Mouse (Mus musculus): Measurements from ENCODE around the gene Cib1. TPM values are rescaled to one million over a fixed set of nuclear protein-coding genes. Genes with fewer than 3 reads are reported as not detected.

Cib1 gene
- polyA plus RNA-seq (2015; fragmentation: Nextera tagmentation; extraction: Ambion mirVana): 24.3 and 26.0 TPM in 2 replicates

DNA sequence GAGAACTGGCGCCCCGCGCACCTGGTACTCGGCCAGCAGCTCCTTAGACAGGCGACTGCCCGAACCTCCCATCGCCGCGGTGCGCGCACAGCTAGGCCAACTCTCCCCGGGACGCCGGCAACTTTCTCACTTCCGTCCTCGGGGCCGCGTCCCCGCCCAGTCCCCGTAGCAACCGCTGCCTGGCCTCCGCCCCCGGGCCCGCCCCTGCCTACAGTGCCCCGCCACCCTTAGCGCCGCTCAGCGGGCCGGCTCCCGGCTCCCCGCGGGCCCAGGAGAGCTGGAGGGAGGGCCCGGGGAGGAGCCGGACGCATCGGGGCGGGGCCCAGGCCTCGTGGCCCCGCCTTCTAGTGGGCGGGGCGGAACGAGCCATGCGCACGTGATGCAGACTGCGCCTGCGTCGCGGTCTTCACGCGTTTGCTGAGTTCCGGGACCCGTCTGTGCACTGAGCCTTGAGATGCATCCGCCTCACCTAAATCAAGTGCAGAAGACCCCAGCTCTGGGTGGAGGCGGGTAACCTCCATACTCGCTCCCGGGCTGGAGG, at the start of gene Cib1, which contains the start of gene Gdpgp1:
TSS of gene Cib1 (minus strand) at position 325 of the 541 bp plus-strand sequence.
TSS of gene Gdpgp1 (plus strand) at position 377 of the 541 bp plus-strand sequence.
- under 1% methylated on average over 40 of the region's 56 CpGs for WGBS
- Histone ChIP-seq H3K9ac (ENCODE audit: low read depth, low read length) (peak within 1 kb of the TSS; percentile 66), H3K27ac (ENCODE audit: low read length) (peak within 1 kb of the TSS; percentile 67), H3K36me3 (ENCODE audit: control insufficient read depth, insufficient read depth, low read length) (no peaks in the 10 kb centered on the region), H3K4me3 (ENCODE audit: low read depth, low read length) (peak within 1 kb of the TSS; percentile 69), H3K9me3 (replicated peaks; ENCODE audit: control insufficient read depth, low read length, poor library complexity, severe bottlenecking) (no peaks in the 10 kb centered on the region), H3K4me1 (ENCODE audit: control insufficient read depth, insufficient read depth, low read length) (peaks cover 22% of the 10 kb centered on the region), H3K27me3 (ENCODE audit: control insufficient read depth, insufficient read depth, low read depth, low read length) (peaks cover 7% of the 10 kb centered on the region), H3K4me2 (ENCODE audit: low read length) (peak within 1 kb of the TSS; percentile 83)
- ATAC-seq: peak; percentile 93

DNA sequence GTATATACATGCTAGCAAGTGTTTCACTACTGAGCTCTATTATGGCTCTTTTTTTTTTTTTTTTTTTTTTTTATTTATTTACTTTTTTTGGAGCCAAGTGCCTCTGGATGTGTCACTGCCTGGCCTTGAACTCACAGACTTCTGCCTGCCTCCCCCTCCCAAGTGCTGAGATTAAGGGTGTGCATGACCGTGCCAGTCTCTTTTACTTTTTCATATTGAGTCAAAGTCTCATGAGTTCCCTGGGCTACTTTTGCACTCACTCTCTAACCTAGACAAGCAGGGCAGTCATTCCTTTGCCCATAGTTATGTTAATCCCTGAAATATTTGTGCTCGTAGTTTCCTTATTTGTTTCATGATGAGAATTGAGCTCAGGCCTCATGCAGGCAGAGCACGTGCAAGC, 49.0 kb upstream of the Cib1 start:
- ATAC-seq: no peak
- WGBS: 79% methylated on average over 3 of the region's 3 CpGs
- Histone ChIP-seq H3K4me2 (ENCODE audit: low read length) (no peak overlapping the region), H3K27ac (ENCODE audit: low read length) (no peak overlapping the region), H3K9ac (ENCODE audit: low read depth, low read length) (no peak overlapping the region), H3K4me3 (ENCODE audit: low read depth, low read length) (no peak overlapping the region), H3K36me3 (ENCODE audit: control insufficient read depth, insufficient read depth, low read length) (peaks cover 51% of the 10 kb centered on the region), H3K9me3 (replicated peaks; ENCODE audit: control insufficient read depth, low read length, poor library complexity, severe bottlenecking) (no peaks in the 10 kb centered on the region), H3K4me1 (ENCODE audit: control insufficient read depth, insufficient read depth, low read length) (no peaks in the 10 kb centered on the region), H3K27me3 (ENCODE audit: control insufficient read depth, insufficient read depth, low read depth, low read length) (no peaks in the 10 kb centered on the region)

DNA sequence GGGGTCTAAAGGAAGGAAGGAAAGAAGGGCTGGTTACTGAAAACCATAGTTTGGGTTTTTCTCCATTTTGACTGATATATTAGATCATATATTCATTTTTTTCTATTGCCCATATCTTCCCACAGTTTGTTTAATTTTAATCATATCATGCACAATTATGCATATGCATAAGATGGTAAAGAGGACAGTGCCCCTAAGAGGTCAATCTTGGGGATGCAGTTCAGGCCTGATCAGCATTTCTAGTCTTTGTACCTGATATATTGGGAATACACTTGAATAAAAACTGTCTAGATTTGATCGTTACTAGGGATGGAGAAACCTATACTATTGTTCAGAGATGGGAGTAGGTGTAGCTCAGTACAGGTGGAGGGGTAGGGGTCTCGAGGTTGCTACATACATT, 48.4 kb upstream of the Cib1 start:
- H3K4me2 ChIP-seq (ENCODE audit: low read length): no peak overlapping the region
- no peak for ATAC-seq
- no peaks in the 10 kb centered on the region for H3K4me1 ChIP-seq (ENCODE audit: control insufficient read depth, insufficient read depth, low read length)
- H3K27ac ChIP-seq (ENCODE audit: low read length): no peak overlapping the region
- H3K27me3 ChIP-seq (ENCODE audit: control insufficient read depth, insufficient read depth, low read depth, low read length): no peaks in the 10 kb centered on the region
- 94% methylated on average over 2 of the region's 2 CpGs for WGBS
- no peak overlapping the region for H3K4me3 ChIP-seq (ENCODE audit: low read depth, low read length)
- no peaks in the 10 kb centered on the region for H3K9me3 ChIP-seq (replicated peaks; ENCODE audit: control insufficient read depth, low read length, poor library complexity, severe bottlenecking)
- no peak overlapping the region for H3K9ac ChIP-seq (ENCODE audit: low read depth, low read length)
- peaks cover 50% of the 10 kb centered on the region for H3K36me3 ChIP-seq (ENCODE audit: control insufficient read depth, insufficient read depth, low read length)

DNA sequence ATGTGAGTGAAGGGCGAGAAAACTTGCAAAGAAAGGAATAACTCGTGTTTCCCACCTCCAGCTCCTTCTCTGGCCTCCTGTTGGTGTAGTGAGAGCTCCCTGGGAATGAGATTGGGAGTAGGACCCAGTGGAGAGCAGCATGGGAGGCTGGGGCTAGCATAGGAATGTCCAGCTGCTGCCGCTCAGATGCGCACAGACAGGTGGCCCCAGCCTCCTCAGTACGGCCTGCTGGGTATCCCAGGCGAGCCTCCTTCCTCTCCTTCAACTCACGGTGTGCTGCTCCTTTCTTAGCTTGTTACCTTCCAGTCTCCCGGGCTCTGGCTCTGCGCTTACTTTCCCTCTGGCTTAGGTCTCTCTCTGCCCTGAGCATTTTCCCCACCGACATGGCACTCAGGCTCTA, 47.4 kb upstream of the Cib1 start:
- no peak overlapping the region for H3K9ac ChIP-seq (ENCODE audit: low read depth, low read length)
- H3K4me1 ChIP-seq (ENCODE audit: control insufficient read depth, insufficient read depth, low read length): no peaks in the 10 kb centered on the region
- no peak overlapping the region for H3K4me3 ChIP-seq (ENCODE audit: low read depth, low read length)
- no peak overlapping the region for H3K4me2 ChIP-seq (ENCODE audit: low read length)
- peaks cover 48% of the 10 kb centered on the region for H3K36me3 ChIP-seq (ENCODE audit: control insufficient read depth, insufficient read depth, low read length)
- 87% methylated on average over 10 of the region's 10 CpGs for WGBS
- no peaks in the 10 kb centered on the region for H3K27me3 ChIP-seq (ENCODE audit: control insufficient read depth, insufficient read depth, low read depth, low read length)
- no peak for ATAC-seq
- H3K27ac ChIP-seq (ENCODE audit: low read length): no peak overlapping the region
- H3K9me3 ChIP-seq (replicated peaks; ENCODE audit: control insufficient read depth, low read length, poor library complexity, severe bottlenecking): no peaks in the 10 kb centered on the region

DNA sequence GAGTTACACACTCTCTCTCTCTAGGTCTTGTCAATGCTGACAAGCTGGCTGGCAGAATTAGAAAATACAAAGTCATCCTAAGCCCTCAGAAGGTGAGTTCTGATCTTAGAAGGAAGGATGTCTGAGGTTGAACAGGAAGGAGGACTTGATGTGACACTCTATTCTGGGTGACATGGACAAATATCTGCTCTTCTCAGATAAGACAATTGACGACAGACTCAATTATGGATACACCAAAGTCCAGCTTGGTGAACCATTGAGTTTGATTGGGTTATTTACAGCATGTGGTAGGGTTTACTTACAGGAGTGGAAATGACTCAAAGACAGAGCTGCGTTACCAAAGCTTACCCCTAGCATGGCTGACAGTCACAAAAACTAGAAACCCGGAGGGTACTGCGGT, 43.8 kb upstream of the Cib1 start:
- whole genome bisulfite sequencing: 97% methylated on average over 4 of the region's 4 CpGs
- H3K4me1 ChIP-seq (ENCODE audit: control insufficient read depth, insufficient read depth, low read length): peaks cover 2% of the 10 kb centered on the region; the same call in 1 of the 2 replicates
- H3K9me3 ChIP-seq (replicated peaks; ENCODE audit: control insufficient read depth, low read length, poor library complexity, severe bottlenecking): peaks cover 8% of the 10 kb centered on the region; the same call in 1 of the 2 replicates
- H3K27ac ChIP-seq (ENCODE audit: low read length): no peak overlapping the region
- H3K27me3 ChIP-seq (ENCODE audit: control insufficient read depth, insufficient read depth, low read depth, low read length): no peaks in the 10 kb centered on the region
- H3K4me3 ChIP-seq (ENCODE audit: low read depth, low read length): no peak overlapping the region
- H3K36me3 ChIP-seq (ENCODE audit: control insufficient read depth, insufficient read depth, low read length): peaks cover 57% of the 10 kb centered on the region
- no peak overlapping the region for H3K9ac ChIP-seq (ENCODE audit: low read depth, low read length)
- no peak for ATAC-seq
- H3K4me2 ChIP-seq (ENCODE audit: low read length): no peak overlapping the region

DNA sequence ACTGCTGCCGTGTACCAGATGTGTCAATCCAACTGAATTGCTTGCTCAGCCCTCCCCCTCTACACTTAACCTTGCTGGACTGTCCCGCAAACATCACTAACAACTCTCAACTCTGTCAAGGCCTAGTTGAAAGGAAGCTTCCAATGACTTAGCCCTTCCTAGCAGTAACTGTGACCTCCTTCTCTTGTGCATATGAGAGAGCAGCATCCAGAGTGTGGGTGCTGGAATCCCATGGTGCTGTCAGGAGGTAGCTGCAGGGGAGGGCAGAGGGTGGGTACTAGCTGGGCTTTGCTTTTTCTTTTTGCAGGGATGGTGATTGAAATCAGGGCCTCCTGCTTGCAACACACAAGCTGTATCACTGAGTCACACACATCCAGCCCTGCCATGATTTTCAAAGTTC, 40.8 kb upstream of the Cib1 start:
- H3K36me3 ChIP-seq (ENCODE audit: control insufficient read depth, insufficient read depth, low read length): peaks cover 41% of the 10 kb centered on the region
- WGBS: 95% methylated on average over 2 of the region's 2 CpGs
- ATAC-seq: no peak

DNA sequence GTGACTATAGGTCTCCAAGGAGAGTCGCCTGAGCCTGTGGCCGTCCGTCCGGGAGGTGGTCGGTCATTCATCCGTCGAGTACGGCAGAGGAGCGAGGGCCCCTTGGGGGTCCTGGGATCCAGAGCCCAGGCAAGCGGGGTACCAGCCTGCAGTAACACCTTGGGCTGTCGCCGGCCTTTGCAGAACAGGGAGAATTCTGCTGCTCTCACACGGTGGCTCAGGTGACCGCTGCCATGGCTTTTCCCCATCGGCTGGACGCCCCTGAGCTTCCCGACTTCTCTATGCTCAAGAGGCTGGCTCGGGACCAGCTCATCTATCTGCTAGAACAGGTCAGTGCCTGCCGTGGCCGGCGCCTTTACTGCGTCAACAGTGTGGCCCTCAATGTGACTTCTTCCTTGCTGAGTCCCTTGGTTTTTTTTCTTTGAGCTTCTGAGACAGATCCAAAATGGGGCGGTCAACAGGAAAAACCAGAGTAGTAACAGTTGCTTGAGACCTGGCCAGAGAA, 37.2 kb upstream of the Cib1 start:
- Histone ChIP-seq H3K9me3 (replicated peaks; ENCODE audit: control insufficient read depth, low read length, poor library complexity, severe bottlenecking) (peaks cover 7% of the 10 kb centered on the region; the same call in 1 of the 2 replicates), H3K27me3 (ENCODE audit: control insufficient read depth, insufficient read depth, low read depth, low read length) (no peaks in the 10 kb centered on the region), H3K4me1 (ENCODE audit: control insufficient read depth, insufficient read depth, low read length) (peaks cover 21% of the 10 kb centered on the region), H3K4me3 (ENCODE audit: low read depth, low read length) (peak overlapping the region; percentile 90), H3K4me2 (ENCODE audit: low read length) (peak overlapping the region; percentile 81), H3K36me3 (ENCODE audit: control insufficient read depth, insufficient read depth, low read length) (peaks cover 41% of the 10 kb centered on the region), H3K9ac (ENCODE audit: low read depth, low read length) (peak overlapping the region; percentile 86), H3K27ac (ENCODE audit: low read length) (peak overlapping the region; percentile 80)
- 1% methylated on average over 23 of the region's 23 CpGs for WGBS
- ATAC-seq: peak; percentile 73; the same call in 1 of the 2 replicates

More for the DNA sequence above, 40.8 kb upstream of the Cib1 start:
- no peak overlapping the region for H3K4me3 ChIP-seq (ENCODE audit: low read depth, low read length)
- peaks cover 8% of the 10 kb centered on the region; the same call in 1 of the 2 replicates for H3K9me3 ChIP-seq (replicated peaks; ENCODE audit: control insufficient read depth, low read length, poor library complexity, severe bottlenecking)
- H3K9ac ChIP-seq (ENCODE audit: low read depth, low read length): no peak overlapping the region
- no peak overlapping the region for H3K4me2 ChIP-seq (ENCODE audit: low read length)
- H3K27me3 ChIP-seq (ENCODE audit: control insufficient read depth, insufficient read depth, low read depth, low read length): no peaks in the 10 kb centered on the region
- peaks cover 21% of the 10 kb centered on the region for H3K4me1 ChIP-seq (ENCODE audit: control insufficient read depth, insufficient read depth, low read length)
- no peak overlapping the region for H3K27ac ChIP-seq (ENCODE audit: low read length)

DNA sequence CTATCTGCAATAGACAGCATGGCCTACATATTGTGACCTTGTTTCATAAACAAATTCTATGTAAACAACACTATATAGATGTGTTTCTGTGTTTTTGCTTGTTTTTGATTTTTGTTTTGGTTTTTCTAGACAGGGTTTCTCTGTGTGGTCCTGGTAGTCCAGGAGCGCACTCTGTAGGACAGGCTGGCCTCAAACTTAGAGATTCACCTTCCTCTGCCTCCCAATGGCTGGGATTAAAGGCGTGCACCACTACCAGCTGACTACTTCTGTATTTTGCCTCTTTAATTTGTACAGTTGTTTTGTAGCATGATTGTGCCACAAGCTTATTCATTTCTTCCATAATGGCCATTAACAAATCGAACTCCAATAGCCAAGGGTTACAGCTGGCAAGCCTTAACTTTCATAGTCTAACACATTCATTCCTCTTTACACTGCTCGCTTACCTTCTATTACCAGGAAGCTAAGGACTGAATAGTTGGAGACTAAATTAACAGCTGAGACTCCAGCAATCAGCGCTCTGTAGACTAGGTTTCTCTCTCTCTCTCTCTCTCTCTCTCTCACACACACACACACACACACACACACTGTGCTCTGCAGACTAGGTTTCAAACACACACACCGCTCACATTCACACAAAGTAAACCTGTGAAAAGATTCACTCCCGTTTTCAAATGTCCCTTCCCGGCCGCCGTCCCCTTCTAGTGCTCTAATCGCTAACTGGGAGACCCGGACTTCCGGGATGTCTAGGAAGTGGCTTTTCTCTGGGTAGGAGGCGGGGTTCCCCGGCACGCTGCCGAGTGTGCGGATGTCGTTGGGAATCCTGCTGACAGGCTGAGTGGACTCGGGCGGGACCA, 36.5 kb upstream of the Cib1 start, which contains the start of gene Vps33b:
TSS of gene Vps33b (plus strand) at position 753 of the 854 bp plus-strand sequence.
- Histone ChIP-seq H3K9ac (ENCODE audit: low read depth, low read length) (peak within 1 kb of the TSS; percentile 86), H3K4me1 (ENCODE audit: control insufficient read depth, insufficient read depth, low read length) (peaks cover 21% of the 10 kb centered on the region), H3K27ac (ENCODE audit: low read length) (peak within 1 kb of the TSS; percentile 80), H3K9me3 (replicated peaks; ENCODE audit: control insufficient read depth, low read length, poor library complexity, severe bottlenecking) (peaks cover under 1% of the 10 kb centered on the region; the same call in 1 of the 2 replicates), H3K4me3 (ENCODE audit: low read depth, low read length) (peak within 1 kb of the TSS; percentile 90), H3K36me3 (ENCODE audit: control insufficient read depth, insufficient read depth, low read length) (peaks cover 41% of the 10 kb centered on the region), H3K27me3 (ENCODE audit: control insufficient read depth, insufficient read depth, low read depth, low read length) (no peaks in the 10 kb centered on the region), H3K4me2 (ENCODE audit: low read length) (peak within 1 kb of the TSS; percentile 81)
- ATAC-seq: peak; percentile 93
- 6% methylated on average over 21 of the region's 21 CpGs for WGBS
